Mouse (Mus musculus) embryonic fibroblast, embryonic 13.5 days (primary cell): ENCODE data around the gene Gm45844. TPM values are rescaled to one million over a fixed set of nuclear protein-coding genes. Genes with fewer than 3 reads are reported as not detected.
"Not testable (repeated sequence)": the region's sequence is repeated elsewhere in the genome, so short reads cannot be mapped to it uniquely, and the experiment has no call there.

Experiments
- H3K27ac ChIP-seq: 2 replicates; pipeline ENCODE4 v1.5.1; 2012; ENCODE audit warnings: low read length, control low read depth, inconsistent platforms; ENCODE audit not compliant: insufficient read depth
- H3K4me1 ChIP-seq: 2 replicates; pipeline ENCODE4 v1.6.1; 2011; ENCODE audit warnings: low read length; ENCODE audit not compliant: control insufficient read depth, insufficient read depth
- H3K4me3 ChIP-seq: 2 replicates; pipeline ENCODE4 v1.5.1; 2011; ENCODE audit warnings: mild to moderate bottlenecking, control low read depth, low read length; ENCODE audit not compliant: insufficient read depth
- CTCF ChIP-seq: IDR thresholded peaks from 2 replicates; pipeline ENCODE4 v1.5.1; 2011; ENCODE audit warnings: mild to moderate bottlenecking, control low read depth, low read length, moderate library complexity, borderline replicate concordance; ENCODE audit not compliant: insufficient read depth
- POLR2A ChIP-seq: IDR thresholded peaks from 2 replicates; pipeline ENCODE4 v1.6.1; 2011; ENCODE audit warnings: low read depth, mild to moderate bottlenecking, control low read depth, low read length, moderate library complexity
- polyA plus RNA-seq: library from polyadenylated mRNA; stranded (reverse); fragments of >200 nt; gene quantifications from 2 replicates; pipeline ENCODE4 v1.2.4, GENCODE M21; 2011; ENCODE audit warnings: low read depth; ENCODE audit not compliant: missing spikeins, insufficient read length

Gm45844 gene
- polyA plus RNA-seq: 2.0 and 2.1 TPM in 2 replicates

GRCm38 (mm10) chr7:7277966-7278567, at the start of gene Gm45844:
Gene Gm45844 (minus strand): TSS chr7:7278289.
- H3K4me3 ChIP-seq, H3K27ac ChIP-seq, H3K4me1 ChIP-seq: not testable (repeated sequence)
- TF ChIP-seq CTCF: peak; percentile 62

GRCm38 (mm10) chr7:7295595-7295994, 17.5 kb upstream of the Gm45844 start:
- Histone ChIP-seq H3K4me3 (no peak overlapping the region), H3K4me1 (no peaks in the 10 kb centered on the region), H3K27ac (no peak overlapping the region)
- TF ChIP-seq CTCF (peak; percentile 47; the same call in 1 of the 2 replicates), POLR2A (no peak)

GRCm38 (mm10) chr7:7281383-7281782, 3.3 kb upstream of the Gm45844 start:
- H3K27ac ChIP-seq: no peak overlapping the region
- H3K4me1 ChIP-seq: no peaks in the 10 kb centered on the region
- TF ChIP-seq CTCF (no peak), POLR2A (no peak)
- H3K4me3 ChIP-seq: no peak overlapping the region

DNA sequence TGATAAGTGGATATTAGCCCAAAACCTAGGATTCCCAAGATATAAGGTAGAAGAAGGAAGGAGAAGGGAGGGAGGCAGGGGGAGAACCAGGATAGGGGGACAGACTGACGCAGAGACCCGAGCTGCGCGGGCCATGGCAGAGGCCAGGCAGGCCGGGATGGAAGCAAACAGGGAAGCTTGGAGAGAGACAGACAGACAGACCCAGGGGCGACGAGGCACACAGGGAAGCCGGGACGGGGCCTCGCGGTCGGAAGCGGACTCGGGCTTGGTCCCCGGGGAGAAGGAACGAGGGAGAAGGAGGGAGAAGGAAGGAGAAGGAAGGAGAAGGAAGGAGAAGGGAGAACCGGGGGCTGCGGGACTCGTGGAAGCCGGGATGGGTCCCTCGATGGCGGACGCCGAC, 533 bp downstream of the Gm45844 start:
- not testable (repeated sequence) for H3K4me1 ChIP-seq, H3K4me3 ChIP-seq, H3K27ac ChIP-seq

GRCm38 (mm10) chr7:7247228-7247627, 30.9 kb downstream of the Gm45844 start, which contains the start of gene Vmn2r29:
Gene Vmn2r29 (minus strand): TSS chr7:7247328.
- not testable (repeated sequence) for H3K4me1 ChIP-seq, H3K27ac ChIP-seq, H3K4me3 ChIP-seq

DNA sequence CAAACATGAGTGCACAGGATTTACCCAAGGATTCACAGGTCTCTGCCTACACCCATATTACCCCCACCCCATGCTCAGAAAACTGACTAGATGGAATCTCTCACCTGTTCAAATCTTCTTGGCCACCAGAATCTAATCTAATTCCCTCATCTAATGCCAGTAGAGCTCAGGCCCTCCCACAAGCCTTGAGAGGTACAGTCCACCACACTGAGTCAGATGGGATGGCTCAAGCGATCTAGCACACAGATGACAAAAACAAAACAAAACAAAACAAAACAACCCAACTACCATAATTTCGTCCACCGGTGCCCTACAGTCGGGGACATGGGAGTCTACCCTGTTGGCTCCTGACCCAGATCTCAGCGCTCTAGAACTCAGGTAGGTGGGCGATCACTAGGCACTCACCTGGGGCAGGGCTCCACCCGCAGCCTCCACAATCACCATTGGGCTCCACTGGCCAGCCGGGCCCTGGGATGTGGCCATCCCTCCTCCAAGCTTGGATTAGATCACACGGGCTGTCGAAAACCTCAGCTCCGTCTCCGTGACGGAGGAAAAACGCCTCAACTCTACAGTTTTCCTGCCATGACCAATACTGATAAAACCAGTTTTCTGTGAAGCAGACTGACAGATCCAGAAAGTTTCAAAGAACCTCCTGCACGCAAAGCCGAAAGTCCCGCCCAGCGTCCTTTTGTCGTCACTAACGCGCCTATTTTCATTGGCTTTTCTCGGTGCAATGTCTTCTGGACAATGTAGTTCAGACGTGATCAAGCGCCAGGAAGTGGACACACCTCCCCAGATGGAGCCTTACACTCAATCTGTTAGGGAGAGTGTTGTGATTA, 68.6 kb downstream of the Gm45844 start, which contains the start of gene Zfp772:
Gene Zfp772, minus strand, starts transcription at position 686 of the 839 bp plus-strand sequence.
- not testable (repeated sequence) for H3K4me1 ChIP-seq, H3K27ac ChIP-seq
- H3K4me3 ChIP-seq: peak within 1 kb of the TSS; percentile 84

DNA sequence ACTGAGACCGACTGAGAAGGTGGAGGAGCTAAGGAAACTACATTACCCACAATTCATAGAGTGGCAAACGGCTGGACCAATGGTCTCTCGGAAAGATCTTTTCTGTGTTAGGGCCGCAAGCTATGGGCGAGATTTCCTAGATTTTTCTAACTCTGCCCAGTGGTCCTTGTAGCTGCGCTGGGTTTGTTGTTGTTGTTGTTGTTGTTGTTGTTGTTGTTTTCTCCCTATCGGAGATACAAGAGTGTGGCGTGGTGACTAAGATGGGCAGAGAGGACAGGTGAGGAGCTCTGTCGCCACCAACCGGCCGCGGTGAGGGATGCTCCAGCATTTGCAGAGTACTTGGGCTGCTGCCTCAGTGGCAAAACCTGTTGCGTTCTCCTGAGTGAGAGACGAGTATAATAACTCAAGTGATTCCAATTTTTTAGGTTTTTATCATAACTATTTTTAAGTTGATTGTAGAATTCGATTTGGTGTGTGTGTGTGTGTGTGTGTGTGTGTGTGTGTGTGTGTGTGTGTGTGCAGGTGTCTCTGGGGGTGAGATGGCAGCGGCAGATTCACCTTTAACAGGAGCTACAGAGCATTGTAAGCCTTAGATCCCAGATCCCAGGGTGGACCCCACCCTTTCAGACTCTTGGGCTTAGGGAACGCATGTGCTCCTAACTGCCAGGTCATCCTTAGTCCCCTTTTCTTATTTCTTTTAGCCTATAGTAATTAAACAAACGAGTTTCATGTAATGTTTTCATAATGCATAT, 89.7 kb downstream of the Gm45844 start:
- no peaks in the 10 kb centered on the region for H3K4me1 ChIP-seq
- no peak overlapping the region for H3K27ac ChIP-seq
- TF ChIP-seq CTCF (peak; percentile 90), POLR2A (no peak)
- H3K4me3 ChIP-seq: peak overlapping the region; percentile 70

DNA sequence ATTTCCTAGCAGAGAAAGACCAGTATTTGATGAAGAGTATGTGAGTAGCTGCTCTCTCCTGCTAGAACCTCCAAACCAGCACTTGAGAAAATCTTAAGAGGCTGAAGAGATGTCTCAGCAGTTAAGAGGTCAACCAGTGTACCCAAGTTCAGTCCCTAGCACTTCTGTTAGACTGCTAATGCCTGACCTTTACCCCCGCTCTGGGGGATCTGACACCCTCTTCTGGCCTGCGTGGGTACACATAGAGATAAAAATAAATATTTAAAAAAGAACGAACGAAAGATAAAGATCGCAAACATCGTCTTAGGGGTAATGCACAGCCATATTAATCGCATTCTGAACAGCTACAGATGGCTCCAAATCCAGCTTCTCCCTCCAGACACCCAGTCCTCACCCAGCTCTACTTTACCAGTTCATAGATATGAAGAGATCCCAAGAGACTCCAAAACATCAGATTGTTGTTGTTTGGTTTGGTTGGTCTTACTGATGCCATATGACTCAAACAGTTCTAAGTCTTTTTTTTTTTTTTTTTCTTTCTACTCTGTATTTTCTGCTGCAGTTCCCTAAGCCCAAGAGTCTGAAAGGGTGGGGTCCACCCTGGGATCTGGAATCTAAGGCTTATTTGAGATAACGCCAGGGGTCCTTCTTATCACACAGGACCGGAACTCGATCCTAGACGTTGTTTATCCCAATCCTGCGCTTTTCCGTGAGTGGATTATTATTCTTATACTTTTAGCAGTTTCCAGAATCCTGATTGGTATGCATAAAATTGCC, 90.5 kb downstream of the Gm45844 start:
- H3K27ac ChIP-seq: no peak overlapping the region
- TF ChIP-seq CTCF (no peak), POLR2A (no peak)
- peak overlapping the region; percentile 70; the same call in 1 of the 2 replicates for H3K4me3 ChIP-seq
- H3K4me1 ChIP-seq: no peaks in the 10 kb centered on the region

DNA sequence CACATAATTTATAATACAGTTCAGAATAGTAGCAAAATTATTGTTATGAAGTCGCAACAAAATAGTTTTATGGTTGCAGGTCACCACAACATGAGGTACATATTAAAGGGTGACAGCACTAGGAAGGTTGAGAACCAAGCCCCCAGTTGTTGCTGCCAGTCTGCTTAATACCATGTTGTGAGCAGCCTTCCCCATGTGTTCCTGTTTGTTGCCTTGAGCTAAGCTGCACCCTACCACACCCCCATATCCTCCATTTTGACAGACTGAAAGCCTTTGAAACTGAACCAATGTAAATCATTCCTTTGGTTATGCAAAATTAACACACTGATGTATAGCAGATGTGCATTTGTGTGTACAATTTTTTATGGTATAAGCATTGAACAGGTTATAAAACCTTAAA, 92.2 kb downstream of the Gm45844 start:
- no peaks in the 10 kb centered on the region for H3K4me1 ChIP-seq
- TF ChIP-seq POLR2A: no peak
- TF ChIP-seq CTCF: no peak
- no peak overlapping the region for H3K4me3 ChIP-seq
- no peak overlapping the region for H3K27ac ChIP-seq
